Mouse (Mus musculus) CD4-positive helper T cell, adult 2 months (primary cell): ENCODE measurements around the gene Cmas.
A peak's percentile ranks its signal among the peaks of the same experiment; 100 is the strongest.

Experiments used
- DNase-seq: peaks from one replicate; pipeline ENCODE4 v3.0.0-alpha.2; 2012; ENCODE audit warnings: low read depth, missing footprints, low spot score

The Cmas gene

GRCm38 (mm10) chr6:142756507-142757333, at the start of gene Cmas:
Cmas (plus strand) TSS chr6:142756686.
- DNase-seq = peak; percentile 92

- no peak for DNase-seq
Measured at GRCm38 (mm10) chr6:142706688-142707087, 49.8 kb upstream of the Cmas start.

- no peak for DNase-seq
Measured at GRCm38 (mm10) chr6:142708369-142708768, 48.1 kb upstream of the Cmas start.

- no peak for DNase-seq
Measured at GRCm38 (mm10) chr6:142710690-142711089, 45.8 kb upstream of the Cmas start.

GRCm38 (mm10) chr6:142711106-142711505, 45.4 kb upstream of the Cmas start:
- DNase-seq = no peak

- DNase-seq = no peak
Measured at GRCm38 (mm10) chr6:142715026-142715425, 41.5 kb upstream of the Cmas start.

GRCm38 (mm10) chr6:142717186-142717585, 39.3 kb upstream of the Cmas start:
- DNase-seq = no peak

GRCm38 (mm10) chr6:142718167-142718566, 38.3 kb upstream of the Cmas start:
- DNase-seq = no peak

- DNase-seq = peak; percentile 12
Measured at GRCm38 (mm10) chr6:142720641-142721040, 35.8 kb upstream of the Cmas start.

- DNase-seq = no peak
Measured at GRCm38 (mm10) chr6:142721731-142722130, 34.8 kb upstream of the Cmas start.

GRCm38 (mm10) chr6:142726032-142726431, 30.5 kb upstream of the Cmas start:
- no peak for DNase-seq

- no peak for DNase-seq
Measured at GRCm38 (mm10) chr6:142732567-142733290, 23.8 kb upstream of the Cmas start.

GRCm38 (mm10) chr6:142735302-142736005, 21.0 kb upstream of the Cmas start:
- peak; percentile 38 for DNase-seq

GRCm38 (mm10) chr6:142738225-142738624, 18.3 kb upstream of the Cmas start:
- DNase-seq = no peak

GRCm38 (mm10) chr6:142738637-142739036, 17.8 kb upstream of the Cmas start:
- no peak for DNase-seq

- DNase-seq = no peak
Measured at GRCm38 (mm10) chr6:142741763-142742162, 14.7 kb upstream of the Cmas start.

- no peak for DNase-seq
Measured at GRCm38 (mm10) chr6:142743193-142743592, 13.3 kb upstream of the Cmas start.

GRCm38 (mm10) chr6:142745484-142745883, 11.0 kb upstream of the Cmas start:
- no peak for DNase-seq

GRCm38 (mm10) chr6:142746765-142747164, 9.7 kb upstream of the Cmas start:
- DNase-seq = no peak

- DNase-seq = no peak
Measured at GRCm38 (mm10) chr6:142747165-142747564, 9.3 kb upstream of the Cmas start.

GRCm38 (mm10) chr6:142748057-142748708, 8.3 kb upstream of the Cmas start:
- DNase-seq = no peak

- DNase-seq = no peak
Measured at GRCm38 (mm10) chr6:142751365-142751764, 5.1 kb upstream of the Cmas start.
